Mouse (Mus musculus): ENCODE data around the gene Lrp3. TPM values are rescaled to one million over a fixed set of nuclear protein-coding genes. Genes with fewer than 3 reads are reported as not detected.

Lrp3 gene
- polyA plus RNA-seq, 1 experiment from 2014 or later = 21.4 TPM

- Histone ChIP-seq H3K4me3 (ENCODE audit: low read depth, low read length) (no peak overlapping the region), H3K4me1 (ENCODE audit: control insufficient read depth, insufficient read depth, low read length) (no peaks in the 10 kb centered on the region), H3K27ac (ENCODE audit: low read depth, low read length) (no peak overlapping the region), H3K9ac (ENCODE audit: low read length) (no peak overlapping the region), H3K27me3 (replicated peaks; ENCODE audit: control insufficient read depth, insufficient read depth, low read length) (no peaks in the 10 kb centered on the region), H3K9me3 (replicated peaks; ENCODE audit: control insufficient read depth, low read length) (no peaks in the 10 kb centered on the region), H3K4me2 (ENCODE audit: low read length) (no peak overlapping the region), H3K36me3 (ENCODE audit: control insufficient read depth, insufficient read depth, low read length) (no peaks in the 10 kb centered on the region)
- WGBS = 78% methylated on average over 3 of the region's 3 CpGs
- DNase-seq (ENCODE audit: low spot score) = no peak
- no peak for ATAC-seq
Observed at GRCm38 (mm10) chr7:35157512-35157911, 57.8 kb downstream of the Lrp3 start.

- no peak overlapping the region for H3K4me3 ChIP-seq (ENCODE audit: low read depth, low read length)
- H3K36me3 ChIP-seq (ENCODE audit: control insufficient read depth, insufficient read depth, low read length) = no peaks in the 10 kb centered on the region
- H3K4me2 ChIP-seq (ENCODE audit: low read length) = no peak overlapping the region
- no peak overlapping the region for H3K9ac ChIP-seq (ENCODE audit: low read length)
- no peaks in the 10 kb centered on the region for H3K27me3 ChIP-seq (replicated peaks; ENCODE audit: control insufficient read depth, insufficient read depth, low read length)
- H3K9me3 ChIP-seq (replicated peaks; ENCODE audit: control insufficient read depth, low read length) = no peaks in the 10 kb centered on the region
- H3K4me1 ChIP-seq (ENCODE audit: control insufficient read depth, insufficient read depth, low read length) = no peaks in the 10 kb centered on the region
- no peak overlapping the region for H3K27ac ChIP-seq (ENCODE audit: low read depth, low read length)
- no peak for ATAC-seq
- WGBS = 79% methylated on average over 16 of the region's 16 CpGs
- DNase-seq (ENCODE audit: low spot score) = no peak
Observed at GRCm38 (mm10) chr7:35156561-35157477, 58.5 kb downstream of the Lrp3 start.

GRCm38 (mm10) chr7:35154449-35154848 lies 60.8 kb downstream of the Lrp3 start:
- no peak overlapping the region for H3K27ac ChIP-seq (ENCODE audit: low read depth, low read length)
- H3K4me3 ChIP-seq (ENCODE audit: low read depth, low read length) = no peak overlapping the region
- H3K9me3 ChIP-seq (replicated peaks; ENCODE audit: control insufficient read depth, low read length) = no peaks in the 10 kb centered on the region
- no peak overlapping the region for H3K4me2 ChIP-seq (ENCODE audit: low read length)
- no peaks in the 10 kb centered on the region for H3K27me3 ChIP-seq (replicated peaks; ENCODE audit: control insufficient read depth, insufficient read depth, low read length)
- H3K9ac ChIP-seq (ENCODE audit: low read length) = no peak overlapping the region
- no peak for ATAC-seq
- H3K36me3 ChIP-seq (ENCODE audit: control insufficient read depth, insufficient read depth, low read length) = no peaks in the 10 kb centered on the region
- whole genome bisulfite sequencing = 80% methylated on average over 12 of the region's 12 CpGs
- H3K4me1 ChIP-seq (ENCODE audit: control insufficient read depth, insufficient read depth, low read length) = no peaks in the 10 kb centered on the region
- no peak for DNase-seq (ENCODE audit: low spot score)

GRCm38 (mm10) chr7:35150860-35151259 lies 64.4 kb downstream of the Lrp3 start:
- DNase-seq (ENCODE audit: low spot score) (no peak), ATAC-seq (no peak)
- Histone ChIP-seq H3K27me3 (replicated peaks; ENCODE audit: control insufficient read depth, insufficient read depth, low read length) (no peaks in the 10 kb centered on the region), H3K4me1 (ENCODE audit: control insufficient read depth, insufficient read depth, low read length) (no peaks in the 10 kb centered on the region), H3K4me2 (ENCODE audit: low read length) (no peak overlapping the region), H3K4me3 (ENCODE audit: low read depth, low read length) (no peak overlapping the region), H3K9ac (ENCODE audit: low read length) (no peak overlapping the region), H3K9me3 (replicated peaks; ENCODE audit: control insufficient read depth, low read length) (no peaks in the 10 kb centered on the region), H3K36me3 (ENCODE audit: control insufficient read depth, insufficient read depth, low read length) (no peaks in the 10 kb centered on the region), H3K27ac (ENCODE audit: low read depth, low read length) (no peak overlapping the region)
- 85% methylated on average over 5 of the region's 5 CpGs for WGBS

Other genes starting within 250 kb of the Lrp3 start
- gene Cebpg, start 158.9 kb downstream of the Lrp3 start, polyA plus RNA-seq (2014; fragmentation: Nextera tagmentation; extraction: Ambion mirVana) = 42.5 and 43.5 TPM in 2 replicates
- gene Cebpa, start 96.2 kb downstream of the Lrp3 start, polyA plus RNA-seq (2014; fragmentation: Nextera tagmentation; extraction: Ambion mirVana) = 0.38 and 0.62 TPM in 2 replicates
- 2.1 and 4.2 TPM in 2 replicates for gene Slc7a10, start 29.1 kb downstream of the Lrp3 start, polyA plus RNA-seq (2014; fragmentation: Nextera tagmentation; extraction: Ambion mirVana)
- gene Gpatch1, start 102.9 kb upstream of the Lrp3 start, polyA plus RNA-seq (2014; fragmentation: Nextera tagmentation; extraction: Ambion mirVana) = 21.2 and 24.0 TPM in 2 replicates
- gene Rhpn2, start 118.7 kb upstream of the Lrp3 start, polyA plus RNA-seq (2014; fragmentation: Nextera tagmentation; extraction: Ambion mirVana) = 1.2 and 1.6 TPM in 2 replicates
- 21.6 and 22.7 TPM in 2 replicates for gene Faap24, start 181.3 kb upstream of the Lrp3 start, polyA plus RNA-seq (2014; fragmentation: Nextera tagmentation; extraction: Ambion mirVana)
- gene Cep89, start 181.5 kb upstream of the Lrp3 start, polyA plus RNA-seq (2014; fragmentation: Nextera tagmentation; extraction: Ambion mirVana) = 23.8 and 28.3 TPM in 2 replicates
- not detected in 2 replicates for gene Slc7a9, start 233.3 kb upstream of the Lrp3 start, polyA plus RNA-seq (2014; fragmentation: Nextera tagmentation; extraction: Ambion mirVana)

All from forebrain, embryonic 14.5 days (tissue).